Mouse (Mus musculus): ENCODE data around the gene Msln. TPM values are rescaled to one million over a fixed set of nuclear protein-coding genes. Genes with fewer than 3 reads are reported as not detected.

Gene Msln
- polyA plus RNA-seq, 1 experiment from 2014 or later = 0.30 TPM

DNA sequence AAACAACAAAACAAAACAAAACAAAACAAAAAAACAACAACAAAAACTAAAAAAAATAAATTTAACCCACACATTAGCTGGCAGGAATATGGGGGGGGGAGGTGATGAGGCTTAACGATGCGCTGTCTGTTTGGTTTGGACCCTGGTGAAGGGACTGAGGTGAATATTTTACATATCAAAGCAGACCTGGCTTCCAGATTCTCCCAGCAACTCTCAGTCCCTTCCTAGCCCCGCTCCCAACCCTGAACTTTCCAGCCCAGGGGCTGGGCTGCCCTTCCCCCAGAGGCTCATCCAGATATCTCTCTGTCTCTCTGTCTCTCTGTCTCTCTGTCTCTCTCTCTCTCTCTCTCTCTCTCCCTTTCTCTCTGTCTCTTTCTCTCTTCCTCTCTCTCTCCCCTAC lies 8.4 kb upstream of the Msln start:
- Histone ChIP-seq H3K4me2 (no peak overlapping the region), H3K9me3 (replicated peaks) (no peaks in the 10 kb centered on the region), H3K27me3 (replicated peaks) (peaks cover 22% of the 10 kb centered on the region), H3K36me3 (no peaks in the 10 kb centered on the region), H3K27ac (no peak overlapping the region), H3K9ac (no peak overlapping the region), H3K4me1 (no peaks in the 10 kb centered on the region), H3K4me3 (no peak overlapping the region)
- ATAC-seq = no peak
- WGBS (ENCODE audit: insufficient replicate concordance) = 30% methylated on average over 3 of the region's 3 CpGs

DNA sequence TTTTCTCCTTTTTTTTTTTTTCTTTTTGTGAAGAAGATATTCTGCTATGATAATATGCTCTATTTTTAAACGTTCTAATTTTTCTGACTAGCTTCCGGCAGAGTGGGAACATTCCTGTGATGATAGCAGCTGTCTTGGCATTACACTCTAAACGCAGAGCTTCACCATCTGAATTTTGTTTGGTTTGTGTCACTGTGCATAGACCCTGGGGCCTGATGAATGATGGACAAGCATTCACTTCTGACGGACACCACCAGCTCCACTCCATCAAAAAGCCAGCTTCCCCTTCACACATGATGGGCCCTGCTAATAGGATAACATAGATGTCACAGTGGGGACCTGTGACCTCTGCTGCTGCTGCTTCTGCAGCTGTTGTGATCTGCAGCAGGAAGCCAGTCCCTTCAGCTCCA lies 7.4 kb upstream of the Msln start:
- 41% methylated on average over 4 of the region's 4 CpGs for WGBS (ENCODE audit: insufficient replicate concordance)
- Histone ChIP-seq H3K4me1 (no peaks in the 10 kb centered on the region), H3K27me3 (replicated peaks) (peaks cover 15% of the 10 kb centered on the region; the same call in 1 of the 2 replicates), H3K9ac (no peak overlapping the region), H3K4me3 (no peak overlapping the region), H3K27ac (no peak overlapping the region), H3K4me2 (no peak overlapping the region), H3K36me3 (no peaks in the 10 kb centered on the region), H3K9me3 (replicated peaks) (no peaks in the 10 kb centered on the region)
- ATAC-seq = no peak

DNA sequence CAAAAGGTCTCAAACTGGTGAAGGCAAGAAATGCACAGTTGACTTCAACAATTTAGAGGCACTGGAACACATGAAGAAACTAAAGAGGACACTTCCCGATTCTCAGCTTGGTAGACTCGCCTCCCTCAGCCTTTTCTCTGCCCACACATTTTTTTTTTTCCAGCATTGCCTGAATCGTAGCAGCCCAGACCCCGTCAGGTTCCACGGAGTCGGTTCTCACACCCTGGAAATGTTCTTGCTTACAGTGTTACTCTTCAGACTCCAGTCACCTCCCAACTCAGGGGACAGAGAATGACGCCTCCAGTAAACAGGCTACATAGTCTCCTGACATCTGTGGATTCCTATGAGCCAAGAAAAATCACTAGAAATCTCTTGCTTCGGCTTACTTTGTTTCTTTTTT lies 6.0 kb upstream of the Msln start:
- Histone ChIP-seq H3K36me3 (no peaks in the 10 kb centered on the region), H3K9me3 (replicated peaks) (no peaks in the 10 kb centered on the region), H3K4me3 (no peak overlapping the region), H3K27ac (no peak overlapping the region), H3K27me3 (replicated peaks) (peaks cover 9% of the 10 kb centered on the region; the same call in 1 of the 2 replicates), H3K4me2 (no peak overlapping the region), H3K4me1 (no peaks in the 10 kb centered on the region), H3K9ac (no peak overlapping the region)
- WGBS (ENCODE audit: insufficient replicate concordance) = 52% methylated on average over 8 of the region's 8 CpGs
- ATAC-seq = no peak

DNA sequence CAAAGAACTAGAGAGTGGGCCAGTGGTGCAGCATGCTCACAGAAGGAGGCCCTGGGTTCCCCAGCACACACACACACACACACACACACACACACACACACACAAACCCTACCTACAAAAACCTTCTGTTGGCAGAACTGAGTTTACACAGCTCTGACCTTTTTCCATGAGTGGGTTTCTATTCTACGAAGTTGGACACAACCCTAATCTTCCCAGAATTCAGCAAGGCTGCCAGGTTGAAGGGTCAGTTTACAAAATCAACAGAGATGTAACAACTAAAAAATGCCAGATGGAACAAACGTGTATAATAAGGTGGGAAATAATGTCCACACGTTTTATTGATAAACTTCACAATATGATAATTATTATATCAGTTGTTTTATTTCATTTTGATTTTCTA lies 3.5 kb upstream of the Msln start:
- Histone ChIP-seq H3K4me2 (no peak overlapping the region), H3K27ac (no peak overlapping the region), H3K36me3 (no peaks in the 10 kb centered on the region), H3K4me3 (no peak overlapping the region), H3K9ac (no peak overlapping the region), H3K4me1 (no peaks in the 10 kb centered on the region), H3K9me3 (replicated peaks) (no peaks in the 10 kb centered on the region), H3K27me3 (replicated peaks) (peaks cover 16% of the 10 kb centered on the region; the same call in 1 of the 2 replicates)
- 43% methylated on average over 3 of the region's 3 CpGs for WGBS (ENCODE audit: insufficient replicate concordance)
- no peak for ATAC-seq

DNA sequence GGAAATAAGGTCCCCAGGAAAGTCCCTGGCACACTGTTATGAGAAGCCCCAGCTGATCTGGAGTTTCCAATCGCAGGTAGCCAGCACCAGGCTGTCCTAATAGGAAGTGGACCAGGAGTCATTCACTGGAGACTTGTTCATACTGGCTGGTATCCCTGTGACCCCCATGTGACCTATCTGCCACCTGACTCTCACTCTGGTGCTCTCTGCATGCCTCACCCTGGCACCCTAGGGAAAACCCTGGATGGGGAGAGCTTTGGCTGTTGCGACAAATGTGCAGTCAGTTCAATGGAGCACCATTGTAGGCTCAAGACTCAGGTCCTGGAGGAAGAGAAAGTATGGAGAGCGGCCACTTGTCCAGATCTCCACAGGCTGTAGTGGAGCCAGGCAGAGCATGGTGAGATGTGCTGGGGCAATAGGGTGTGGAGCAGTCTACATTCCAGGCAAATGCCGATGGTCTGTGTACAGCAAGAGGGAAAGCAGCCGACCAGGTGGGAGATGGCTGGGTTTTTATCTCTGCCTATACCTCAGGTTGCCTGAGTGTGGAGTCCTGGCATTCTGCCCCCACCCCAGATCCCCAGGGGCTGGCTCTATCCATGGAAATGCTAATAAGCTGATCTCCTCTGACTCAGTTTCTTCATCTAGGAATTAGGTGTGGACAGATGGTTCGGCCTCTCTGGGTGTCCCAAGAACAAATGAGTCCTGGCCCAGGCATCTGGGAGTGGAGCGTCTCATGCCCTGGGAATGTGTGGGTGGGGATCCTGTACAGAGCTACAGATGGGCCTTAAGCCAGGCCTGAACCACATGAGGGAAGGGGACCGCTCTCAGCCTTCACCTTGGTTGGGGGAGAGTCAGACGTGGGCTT lies 2.4 kb upstream of the Msln start:
- WGBS (ENCODE audit: insufficient replicate concordance) = 64% methylated on average over 9 of the region's 9 CpGs
- no peak overlapping the region for H3K4me3 ChIP-seq
- H3K9ac ChIP-seq = no peak overlapping the region
- H3K27me3 ChIP-seq (replicated peaks) = peaks cover 18% of the 10 kb centered on the region; the same call in 1 of the 2 replicates
- H3K9me3 ChIP-seq (replicated peaks) = no peaks in the 10 kb centered on the region
- no peaks in the 10 kb centered on the region for H3K36me3 ChIP-seq
- H3K27ac ChIP-seq = no peak overlapping the region
- no peaks in the 10 kb centered on the region for H3K4me1 ChIP-seq
- no peak overlapping the region for H3K4me2 ChIP-seq
- no peak for ATAC-seq

DNA sequence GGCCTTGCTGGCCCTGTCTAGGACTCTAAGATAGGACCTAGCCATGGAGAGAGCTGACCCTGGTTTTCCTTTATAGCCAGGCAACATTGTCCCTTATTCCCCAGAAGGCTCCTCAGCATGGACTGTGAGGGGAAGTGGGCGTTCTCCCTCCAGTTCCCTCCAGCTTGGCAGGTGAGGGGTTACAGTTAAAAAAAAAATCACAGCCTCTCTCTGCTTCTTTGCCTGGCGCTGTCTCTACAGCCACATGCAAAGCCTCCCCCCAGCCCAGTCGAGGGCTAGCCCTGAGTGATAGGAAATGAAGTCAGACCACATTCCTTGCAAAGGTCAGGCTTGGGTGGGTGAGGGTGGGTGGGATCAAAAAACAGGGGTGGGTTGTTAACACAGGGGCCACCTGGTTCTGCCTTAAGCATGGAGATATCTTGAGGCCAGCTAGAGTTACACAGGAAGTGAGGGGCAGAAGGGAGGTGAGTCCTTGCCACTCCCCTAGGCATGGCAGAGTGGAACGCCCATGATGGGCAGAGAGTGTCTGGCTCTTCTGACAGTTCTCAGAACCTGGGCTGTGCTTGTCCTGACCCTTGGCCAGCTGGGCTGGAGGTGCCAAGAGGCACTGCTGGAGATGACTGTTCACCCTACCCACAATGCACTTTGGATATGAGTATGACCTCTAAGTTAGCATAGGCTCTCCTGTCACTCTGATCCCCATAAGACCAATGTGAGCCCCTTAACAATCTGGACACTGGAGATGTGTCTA lies 1.6 kb upstream of the Msln start:
- WGBS (ENCODE audit: insufficient replicate concordance) = 39% methylated on average over 4 of the region's 4 CpGs
- Histone ChIP-seq H3K4me3 (no peak overlapping the region), H3K9me3 (replicated peaks) (no peaks in the 10 kb centered on the region), H3K36me3 (no peaks in the 10 kb centered on the region), H3K9ac (no peak overlapping the region), H3K4me2 (no peak overlapping the region), H3K27ac (no peak overlapping the region), H3K27me3 (replicated peaks) (peaks cover 18% of the 10 kb centered on the region; the same call in 1 of the 2 replicates), H3K4me1 (no peaks in the 10 kb centered on the region)
- no peak for ATAC-seq

DNA sequence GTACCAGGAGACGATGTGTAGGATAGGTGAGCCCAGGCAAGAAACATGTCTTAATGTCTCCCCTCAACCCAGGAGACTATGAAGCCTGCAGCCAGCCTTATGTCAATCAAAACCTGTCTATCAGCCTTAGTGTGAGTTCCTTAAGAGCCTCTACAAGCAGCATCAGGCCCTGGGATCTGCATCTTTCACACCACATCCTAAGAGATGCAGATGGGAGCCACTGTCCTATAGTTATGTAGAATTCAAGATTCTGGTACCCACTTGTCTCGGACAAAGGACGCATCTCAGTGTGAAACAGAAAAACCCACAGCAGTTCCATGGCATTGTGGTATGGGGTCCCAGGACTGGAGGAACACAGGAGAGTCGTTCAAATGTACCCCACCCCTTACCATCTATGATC lies 908 bp upstream of the Msln start:
- Histone ChIP-seq H3K27me3 (replicated peaks) (peaks cover 17% of the 10 kb centered on the region; the same call in 1 of the 2 replicates), H3K27ac (no peak overlapping the region), H3K4me3 (no peak overlapping the region), H3K9me3 (replicated peaks) (no peaks in the 10 kb centered on the region), H3K4me1 (no peaks in the 10 kb centered on the region), H3K4me2 (no peak overlapping the region), H3K36me3 (no peaks in the 10 kb centered on the region), H3K9ac (no peak overlapping the region)
- no peak for ATAC-seq
- WGBS (ENCODE audit: insufficient replicate concordance) = 69% methylated on average over 4 of the region's 4 CpGs

DNA sequence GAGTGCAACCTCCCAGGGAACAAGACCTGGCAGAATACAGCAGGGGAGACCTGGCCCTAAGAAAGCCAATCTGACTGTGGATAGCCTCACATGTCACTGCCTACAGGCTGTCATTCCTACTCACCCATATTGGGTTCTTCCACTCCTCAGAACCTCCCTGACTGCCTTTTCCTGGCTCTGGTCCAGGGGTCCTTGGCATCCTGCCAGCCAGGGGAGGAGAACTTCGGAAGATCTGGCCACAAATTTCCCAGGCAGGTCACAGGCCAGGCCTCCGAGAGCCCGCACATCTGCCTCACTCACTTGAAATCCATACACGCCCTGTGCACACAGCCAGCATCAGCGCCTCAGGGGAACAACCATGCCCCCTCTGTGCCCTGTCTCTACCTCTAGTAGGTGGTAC lies 2.7 kb downstream of the Msln start:
- no peaks in the 10 kb centered on the region for H3K36me3 ChIP-seq
- H3K4me3 ChIP-seq = no peak overlapping the region
- H3K4me2 ChIP-seq = no peak overlapping the region
- WGBS (ENCODE audit: insufficient replicate concordance) = 55% methylated on average over 5 of the region's 5 CpGs
- H3K27ac ChIP-seq = no peak overlapping the region
- H3K4me1 ChIP-seq = no peaks in the 10 kb centered on the region
- no peaks in the 10 kb centered on the region for H3K9me3 ChIP-seq (replicated peaks)
- no peak overlapping the region for H3K9ac ChIP-seq
- ATAC-seq = no peak
- H3K27me3 ChIP-seq (replicated peaks) = peaks cover 9% of the 10 kb centered on the region; the same call in 1 of the 2 replicates

DNA sequence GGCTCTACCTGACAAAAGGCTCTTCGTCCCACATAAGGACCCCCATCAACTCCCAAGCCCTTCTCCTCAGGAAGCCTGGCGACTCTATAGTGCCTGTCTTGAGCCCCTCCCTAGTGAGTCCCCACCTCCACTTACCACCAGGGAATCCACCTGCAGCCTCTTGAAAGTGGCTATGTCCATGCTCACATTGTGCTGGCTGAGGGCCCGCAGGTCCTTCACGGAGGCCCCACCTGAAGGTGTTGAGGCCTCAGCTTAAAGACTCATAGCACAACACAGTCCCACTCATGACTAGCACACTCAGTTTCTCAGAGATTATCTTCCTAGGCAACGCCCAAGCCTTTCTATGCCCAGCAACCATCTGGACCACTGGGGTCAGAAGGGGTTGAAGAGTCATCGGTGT lies 4.9 kb downstream of the Msln start:
- ATAC-seq = no peak
- H3K4me2 ChIP-seq = no peak overlapping the region
- no peak overlapping the region for H3K9ac ChIP-seq
- no peak overlapping the region for H3K27ac ChIP-seq
- no peaks in the 10 kb centered on the region for H3K9me3 ChIP-seq (replicated peaks)
- WGBS (ENCODE audit: insufficient replicate concordance) = 61% methylated on average over 6 of the region's 6 CpGs
- H3K4me1 ChIP-seq = no peaks in the 10 kb centered on the region
- peaks cover 21% of the 10 kb centered on the region; the same call in 1 of the 2 replicates for H3K27me3 ChIP-seq (replicated peaks)
- no peaks in the 10 kb centered on the region for H3K36me3 ChIP-seq
- no peak overlapping the region for H3K4me3 ChIP-seq

DNA sequence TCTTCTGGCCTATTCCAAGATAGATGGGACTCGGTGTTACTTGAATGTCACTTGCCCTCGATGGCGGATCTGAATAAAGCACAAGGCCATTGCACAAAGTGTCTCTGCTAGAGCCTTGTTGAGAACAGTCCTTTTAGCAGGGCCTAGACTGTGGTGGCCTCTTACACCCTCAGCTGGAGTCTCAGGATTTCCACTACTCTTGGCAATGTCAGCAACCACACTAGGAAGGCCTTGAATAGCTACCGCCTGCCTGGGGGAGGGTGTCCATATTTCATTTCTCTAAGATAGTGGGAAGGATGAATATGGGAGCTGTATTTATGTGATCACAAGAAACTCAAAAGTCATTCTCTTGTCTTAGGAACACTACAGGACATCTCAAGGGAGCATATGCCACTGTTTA lies 5.9 kb downstream of the Msln start:
- 75% methylated on average over 4 of the region's 4 CpGs for WGBS (ENCODE audit: insufficient replicate concordance)
- H3K27ac ChIP-seq = no peak overlapping the region

DNA sequence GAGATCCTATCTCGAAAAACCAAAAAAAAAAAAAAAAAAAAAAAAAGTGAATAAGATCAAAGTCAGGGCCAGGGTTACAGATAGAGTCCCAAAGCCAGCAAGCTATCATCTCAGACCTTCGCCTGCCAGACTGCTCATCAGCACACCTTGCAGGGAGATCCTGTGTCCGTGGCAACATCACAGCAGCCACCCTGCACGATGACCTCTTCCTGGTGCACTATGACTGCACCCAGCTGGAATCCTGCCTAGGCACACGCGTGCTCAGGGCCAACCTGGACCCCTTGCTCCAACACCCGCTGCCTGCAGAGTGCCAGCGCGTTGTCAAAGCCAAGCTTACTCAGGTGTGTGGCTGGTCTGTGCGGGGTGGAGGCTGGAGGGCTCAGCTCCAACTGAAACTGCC lies 9.9 kb downstream of the Msln start:
- no peaks in the 10 kb centered on the region for H3K9me3 ChIP-seq (replicated peaks)
- no peak overlapping the region for H3K4me2 ChIP-seq
- H3K9ac ChIP-seq = no peak overlapping the region
- H3K4me3 ChIP-seq = no peak overlapping the region
- no peaks in the 10 kb centered on the region for H3K4me1 ChIP-seq
- ATAC-seq = no peak
- no peak overlapping the region for H3K27ac ChIP-seq
- peaks cover 19% of the 10 kb centered on the region; the same call in 1 of the 2 replicates for H3K27me3 ChIP-seq (replicated peaks)
- H3K36me3 ChIP-seq = no peaks in the 10 kb centered on the region
- 59% methylated on average over 10 of the region's 10 CpGs for WGBS (ENCODE audit: insufficient replicate concordance)

More for the DNA sequence above, 5.9 kb downstream of the Msln start:
- no peaks in the 10 kb centered on the region for H3K9me3 ChIP-seq (replicated peaks)
- no peaks in the 10 kb centered on the region for H3K4me1 ChIP-seq
- no peaks in the 10 kb centered on the region for H3K36me3 ChIP-seq
- H3K9ac ChIP-seq = no peak overlapping the region
- H3K27me3 ChIP-seq (replicated peaks) = peaks cover 20% of the 10 kb centered on the region; the same call in 1 of the 2 replicates
- ATAC-seq = no peak
- H3K4me3 ChIP-seq = no peak overlapping the region
- H3K4me2 ChIP-seq = no peak overlapping the region

DNA sequence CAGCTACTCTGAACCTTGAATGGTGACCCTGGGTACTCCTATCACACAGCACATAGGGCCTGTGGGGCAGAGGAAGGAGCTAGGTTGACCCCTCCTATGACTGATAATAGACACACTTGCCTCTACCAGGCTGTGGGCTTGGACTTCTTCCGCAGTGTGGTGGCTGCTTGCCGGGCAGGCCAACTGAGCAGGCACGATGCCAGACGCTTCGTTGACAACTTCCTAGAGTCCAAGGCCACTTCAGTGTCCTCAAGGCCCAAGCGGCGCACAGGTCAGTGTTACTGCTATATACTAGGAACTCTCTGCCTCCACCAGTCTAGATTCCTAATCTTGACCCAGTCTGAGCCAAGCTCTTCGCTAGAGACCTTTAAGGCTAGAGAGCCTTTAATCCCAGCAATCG lies 10.3 kb downstream of the Msln start:
- ATAC-seq = 0 out of 2 replicates have a peak, but pooled peaks have one; percentile 13
- Histone ChIP-seq H3K27ac (no peak overlapping the region), H3K36me3 (no peaks in the 10 kb centered on the region), H3K9ac (no peak overlapping the region), H3K4me3 (no peak overlapping the region), H3K27me3 (replicated peaks) (peaks cover 19% of the 10 kb centered on the region; the same call in 1 of the 2 replicates), H3K4me2 (no peak overlapping the region), H3K9me3 (replicated peaks) (no peaks in the 10 kb centered on the region), H3K4me1 (no peaks in the 10 kb centered on the region)
- WGBS (ENCODE audit: insufficient replicate concordance) = 78% methylated on average over 9 of the region's 9 CpGs
